Mouse (Mus musculus) heart, postnatal 0 days (tissue): ENCODE results near the gene Cd5. TPM values are rescaled to one million over a fixed set of nuclear protein-coding genes. Genes with fewer than 3 reads are reported as not detected.

Experiments used
- ATAC-seq: fragments of 200-750 bp; cut with Nextera tagmentation; 2 replicates; pipeline ENCODE4 v1.8.0; 2017; ENCODE audit warnings: low read depth, moderate number of reproducible peaks, moderate library complexity; ENCODE audit not compliant: insufficient read depth
- DNase-seq: peaks from one replicate; pipeline ENCODE4 v3.0.0-alpha.2; 2016; ENCODE audit warnings: low spot score
- H3K27ac ChIP-seq: fragments of 300-500 bp; sonication (generic); 2 replicates; pipeline ENCODE4 v1.5.1; 2014; ENCODE audit warnings: low read depth, mild to moderate bottlenecking
- H3K27me3 ChIP-seq: fragments of 300-500 bp; sonication (generic); 2 replicates; pipeline ENCODE4 v1.6.1; 2014; ENCODE audit warnings: low read length, mixed read lengths; ENCODE audit not compliant: control insufficient read depth, insufficient read depth
- H3K36me3 ChIP-seq: fragments of 300-500 bp; sonication (generic); replicated peaks from 2 replicates; pipeline ENCODE4 v1.6.1; 2014; ENCODE audit warnings: low read length, mixed read lengths; ENCODE audit not compliant: control insufficient read depth, insufficient read depth
- H3K4me1 ChIP-seq: fragments of 300-500 bp; sonication (generic); 2 replicates; pipeline ENCODE4 v1.6.1; 2014; ENCODE audit warnings: antibody characterized with exemption; ENCODE audit not compliant: control insufficient read depth, insufficient read depth
- H3K4me2 ChIP-seq: fragments of 300-500 bp; sonication (generic); 2 replicates; pipeline ENCODE4 v1.6.1; 2014; ENCODE audit warnings: low read depth, mild to moderate bottlenecking, low read length, moderate library complexity
- H3K4me3 ChIP-seq: fragments of 300-500 bp; sonication (generic); 2 replicates; pipeline ENCODE4 v1.5.1; 2014; ENCODE audit warnings: low read depth, low read length
- H3K9ac ChIP-seq: fragments of 300-500 bp; sonication (generic); replicated peaks from 2 replicates; pipeline ENCODE4 v1.6.1; 2014; ENCODE audit warnings: low read depth, low read length, mixed read lengths
- H3K9me3 ChIP-seq: fragments of 300-500 bp; sonication (generic); replicated peaks from 2 replicates; pipeline ENCODE4 v1.6.1; 2016; ENCODE audit warnings: low read length; ENCODE audit not compliant: control insufficient read depth
- CTCF ChIP-seq: IDR thresholded peaks from 2 replicates; pipeline ENCODE4 v1.5.1; 2016; ENCODE audit warnings: antibody characterized with exemption, control low read depth, low read depth
- EP300 ChIP-seq: IDR thresholded peaks from 2 replicates; pipeline ENCODE4 v1.6.1; 2016; ENCODE audit warnings: antibody characterized with exemption, low read depth
- WGBS: fragments of 180-500 bp; shearing (Covaris S2); extraction: QIAGEN DNeasy Blood & Tissue Kit; methylation state at CpG from one replicate; pipeline ENCODE4 v1.1.7; 2014; 5-methylcytosine and 5-hydroxymethylcytosine counted together
- polyA plus RNA-seq: library from polyadenylated mRNA; unstranded; fragments of >200 nt; fragmentation: Nextera tagmentation; extraction: Ambion mirVana; gene quantifications from 2 replicates; pipeline ENCODE4 v1.2.1, GENCODE M21; 2015
- total RNA-seq: library from RNA; depleted of rRNA; stranded (reverse); fragments of >200 nt; gene quantifications from 2 replicates; pipeline ENCODE4 v1.2.3, GENCODE M21; 2014; ENCODE audit warnings: low replicate concordance

Cd5 gene
- total and polyA plus RNA-seq, 2 experiments from 2014 or later, result 0.12 TPM; not detected in 1

DNA sequence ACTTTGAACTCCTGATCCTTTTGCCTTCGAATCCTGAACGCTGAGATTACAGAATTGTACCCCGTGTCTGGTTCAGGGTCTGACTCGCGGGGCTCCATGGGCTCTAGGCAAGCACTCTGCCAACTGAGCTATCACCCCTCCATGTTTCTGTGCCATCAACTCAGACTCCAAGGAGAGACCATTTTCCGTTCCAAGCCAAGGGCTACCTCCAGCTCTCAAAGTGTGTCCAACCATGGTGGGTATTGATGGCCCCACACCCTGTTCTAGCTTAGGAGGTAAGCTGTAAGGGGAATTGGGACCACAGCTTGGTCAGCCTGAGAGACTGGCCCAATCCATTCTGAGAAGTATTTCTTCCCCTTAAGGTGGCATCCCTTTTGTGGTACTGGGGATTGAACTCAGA, 10.5 kb upstream of the Cd5 start:
- DNase-seq (no peak), ATAC-seq (no peak)
- no peaks in the 10 kb centered on the region for H3K9me3 ChIP-seq
- no peak overlapping the region for H3K4me2 ChIP-seq
- H3K27me3 ChIP-seq, result no peaks in the 10 kb centered on the region
- TF ChIP-seq EP300 (no peak), CTCF (no peak)
- H3K36me3 ChIP-seq, result no peaks in the 10 kb centered on the region
- no peak overlapping the region for H3K27ac ChIP-seq
- 80% methylated on average over 6 of the region's 6 CpGs for WGBS
- no peaks in the 10 kb centered on the region for H3K4me1 ChIP-seq
- no peak overlapping the region for H3K4me3 ChIP-seq
- H3K9ac ChIP-seq, result no peak overlapping the region

DNA sequence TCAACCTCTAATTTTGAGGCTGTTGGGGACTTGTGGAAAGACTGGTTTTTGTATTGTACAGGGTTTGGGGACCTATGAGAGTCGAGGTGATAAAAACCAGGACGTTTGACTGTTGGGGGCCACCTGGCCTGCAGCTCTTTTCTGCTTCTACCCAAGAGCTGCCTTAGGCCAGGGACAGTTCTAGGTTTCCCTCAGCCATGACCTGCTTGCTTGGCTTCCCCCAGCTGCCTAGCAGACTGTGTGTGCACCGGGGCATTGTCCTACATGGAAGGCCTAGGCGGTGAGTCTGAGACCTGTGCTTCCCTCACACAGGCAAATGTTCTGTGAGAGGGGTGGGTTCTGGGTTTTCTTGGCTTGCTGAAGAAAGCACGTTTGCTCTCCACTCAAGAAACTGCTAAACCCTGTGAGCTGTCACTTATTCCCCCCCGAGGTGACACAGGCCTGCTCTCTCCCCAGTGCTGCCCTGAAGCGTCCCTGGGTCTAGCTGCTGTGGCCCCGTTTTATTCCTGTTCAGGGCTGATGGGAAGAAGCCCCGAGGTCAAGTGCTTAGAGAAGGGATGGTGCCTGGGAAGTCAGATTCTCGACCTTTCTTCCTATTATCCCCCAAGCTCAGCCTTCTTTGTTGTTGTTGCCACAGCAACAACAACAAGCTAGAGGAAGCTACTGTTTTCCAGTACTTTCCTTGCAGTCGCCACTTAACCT, 9.8 kb upstream of the Cd5 start:
- H3K4me1 ChIP-seq, result no peaks in the 10 kb centered on the region
- DNase-seq (no peak), ATAC-seq (no peak)
- H3K9ac ChIP-seq, result no peak overlapping the region
- WGBS, result 57% methylated on average over 11 of the region's 11 CpGs
- H3K27me3 ChIP-seq, result no peaks in the 10 kb centered on the region
- no peak overlapping the region for H3K4me3 ChIP-seq
- H3K4me2 ChIP-seq, result no peak overlapping the region
- no peak overlapping the region for H3K27ac ChIP-seq
- no peaks in the 10 kb centered on the region for H3K9me3 ChIP-seq
- TF ChIP-seq CTCF, result no peak
- TF ChIP-seq EP300, result no peak
- H3K36me3 ChIP-seq, result no peaks in the 10 kb centered on the region

DNA sequence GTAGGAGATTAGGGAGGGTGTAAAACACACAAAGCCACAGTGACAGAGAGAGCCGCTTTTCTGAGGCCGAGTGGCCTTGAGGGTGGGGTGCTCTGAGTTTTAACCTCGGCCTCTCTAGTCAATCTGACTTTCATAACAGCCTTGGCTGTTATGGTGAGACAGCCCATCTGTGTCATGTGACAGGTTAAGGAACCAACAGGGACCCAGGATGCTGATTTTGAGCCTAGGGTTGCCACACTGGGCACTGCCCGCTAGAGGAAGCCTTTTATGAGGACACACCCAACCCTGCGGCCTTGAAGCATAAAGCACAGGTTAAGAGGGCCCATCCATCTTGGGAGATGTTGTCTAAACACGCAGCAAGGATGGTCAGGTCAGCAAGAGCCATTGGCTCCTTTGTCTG, 8.9 kb upstream of the Cd5 start:
- H3K27me3 ChIP-seq, result no peaks in the 10 kb centered on the region
- 89% methylated on average over 6 of the region's 6 CpGs for WGBS
- no peak overlapping the region for H3K4me3 ChIP-seq
- ATAC-seq (no peak), DNase-seq (no peak)
- TF ChIP-seq CTCF, result no peak
- no peak for TF ChIP-seq EP300
- H3K9me3 ChIP-seq, result no peaks in the 10 kb centered on the region
- no peaks in the 10 kb centered on the region for H3K4me1 ChIP-seq
- H3K27ac ChIP-seq, result no peak overlapping the region
- no peaks in the 10 kb centered on the region for H3K36me3 ChIP-seq
- H3K9ac ChIP-seq, result no peak overlapping the region
- no peak overlapping the region for H3K4me2 ChIP-seq

DNA sequence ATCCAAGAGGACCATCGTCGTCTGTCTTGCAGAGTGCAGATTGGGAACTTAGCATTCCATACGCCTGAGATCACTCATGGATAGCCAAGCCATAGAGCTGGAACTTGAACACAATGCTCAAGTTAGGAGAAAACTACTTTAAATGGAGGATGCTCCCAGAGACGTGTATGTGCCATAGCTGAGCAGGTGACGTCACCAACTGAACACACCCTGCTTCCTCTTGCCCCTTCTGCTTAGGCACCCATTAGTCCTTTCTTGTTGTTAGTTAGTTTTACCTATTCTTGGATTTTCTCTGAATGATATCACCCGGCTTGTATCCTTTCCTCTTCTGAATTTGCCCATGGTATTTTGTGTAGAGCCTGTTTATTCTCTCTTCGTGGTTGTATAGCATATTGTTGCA, 8.4 kb upstream of the Cd5 start:
- no peak overlapping the region for H3K27ac ChIP-seq
- no peak overlapping the region for H3K4me2 ChIP-seq
- TF ChIP-seq CTCF (no peak), EP300 (no peak)
- no peaks in the 10 kb centered on the region for H3K36me3 ChIP-seq
- H3K4me1 ChIP-seq, result no peaks in the 10 kb centered on the region
- H3K9me3 ChIP-seq, result no peaks in the 10 kb centered on the region
- no peak overlapping the region for H3K9ac ChIP-seq
- no peaks in the 10 kb centered on the region for H3K27me3 ChIP-seq
- no peak overlapping the region for H3K4me3 ChIP-seq
- no peak for ATAC-seq
- WGBS, result 67% methylated on average over 7 of the region's 7 CpGs
- no peak for DNase-seq

DNA sequence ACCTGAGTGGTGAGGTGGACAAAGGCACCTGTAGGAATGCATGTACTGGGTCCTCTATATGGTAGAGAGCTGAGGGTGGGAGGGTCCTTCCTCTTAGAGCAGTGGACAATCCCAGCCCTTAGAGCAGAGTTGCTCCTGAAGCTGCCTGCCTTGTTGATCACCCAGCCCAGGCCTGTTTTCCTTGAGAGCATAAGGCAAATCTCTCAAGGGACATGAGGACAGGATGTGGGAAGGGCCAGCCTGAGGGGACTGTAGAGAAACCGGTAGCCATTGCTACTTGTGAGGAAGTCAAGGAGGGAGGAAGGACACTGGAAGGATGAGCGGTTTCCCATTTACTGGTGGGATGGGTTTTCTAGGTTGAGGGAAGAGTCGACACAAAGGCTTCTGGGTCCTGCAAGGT, 3.8 kb upstream of the Cd5 start:
- WGBS, result 57% methylated on average over 3 of the region's 3 CpGs
- Histone ChIP-seq H3K27ac (no peak overlapping the region), H3K36me3 (no peaks in the 10 kb centered on the region), H3K4me3 (no peak overlapping the region), H3K4me1 (no peaks in the 10 kb centered on the region), H3K27me3 (no peaks in the 10 kb centered on the region), H3K4me2 (no peak overlapping the region), H3K9me3 (no peaks in the 10 kb centered on the region), H3K9ac (no peak overlapping the region)
- ATAC-seq, result no peak
- no peak for TF ChIP-seq CTCF
- no peak for TF ChIP-seq EP300
- DNase-seq, result no peak

DNA sequence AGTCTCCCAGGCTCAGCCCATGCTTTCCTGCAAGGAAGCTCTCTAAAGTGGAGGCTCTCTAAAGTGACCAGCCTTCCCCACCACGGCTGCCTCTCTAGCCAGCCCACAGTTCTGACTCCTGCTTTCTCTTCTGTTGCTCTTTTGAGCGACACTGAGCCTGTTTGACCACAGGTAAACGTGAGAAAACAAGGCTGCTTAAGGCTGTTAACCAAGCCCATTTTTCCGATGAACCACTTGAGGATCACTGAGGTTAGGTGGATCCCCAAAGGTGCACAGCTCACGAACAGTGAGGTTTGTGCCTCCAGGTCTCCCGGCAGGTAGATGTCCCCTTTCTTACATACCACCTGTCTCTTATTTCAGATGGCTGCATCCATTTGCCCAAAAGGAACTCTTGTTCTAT, 3.3 kb upstream of the Cd5 start:
- Histone ChIP-seq H3K4me2 (no peak overlapping the region), H3K36me3 (no peaks in the 10 kb centered on the region), H3K4me1 (no peaks in the 10 kb centered on the region), H3K9me3 (no peaks in the 10 kb centered on the region), H3K27me3 (no peaks in the 10 kb centered on the region), H3K9ac (no peak overlapping the region), H3K4me3 (no peak overlapping the region), H3K27ac (no peak overlapping the region)
- 77% methylated on average over 6 of the region's 6 CpGs for WGBS
- ATAC-seq, result no peak
- no peak for DNase-seq
- TF ChIP-seq EP300 (no peak), CTCF (no peak)
